Mouse (Mus musculus) forelimb bud, embryonic 11.5 days (tissue): ENCODE results near the gene Tcap.

Source experiments
- DNase-seq: peaks from one replicate; pipeline ENCODE4 v3.0.0-alpha.2; 2012; ENCODE audit warnings: low read depth, low spot score

The Tcap gene

GRCm38 (mm10) chr11:98383261-98384030, at the start of gene Tcap:
Gene Tcap (plus strand): TSS chr11:98383811.
- no peak for DNase-seq

- no peak for DNase-seq
Measured at GRCm38 (mm10) chr11:98333981-98334741, 49.5 kb upstream of the Tcap start.

- DNase-seq, result no peak
Measured at GRCm38 (mm10) chr11:98335250-98335649, 48.4 kb upstream of the Tcap start.

- DNase-seq, result no peak
Measured at GRCm38 (mm10) chr11:98336245-98337107, 47.1 kb upstream of the Tcap start.

- DNase-seq, result no peak
Measured at GRCm38 (mm10) chr11:98338507-98338961, 45.1 kb upstream of the Tcap start.

GRCm38 (mm10) chr11:98339071-98339501, 44.5 kb upstream of the Tcap start:
- no peak for DNase-seq

GRCm38 (mm10) chr11:98339679-98340287, 43.8 kb upstream of the Tcap start:
- no peak for DNase-seq

- DNase-seq, result no peak
Measured at GRCm38 (mm10) chr11:98340597-98340996, 43.0 kb upstream of the Tcap start.

GRCm38 (mm10) chr11:98341174-98341573, 42.4 kb upstream of the Tcap start:
- no peak for DNase-seq

- DNase-seq, result peak; percentile 92
Measured at GRCm38 (mm10) chr11:98342000-98342945, 41.3 kb upstream of the Tcap start.

GRCm38 (mm10) chr11:98345253-98345652, 38.4 kb upstream of the Tcap start:
- DNase-seq, result peak; percentile 73

GRCm38 (mm10) chr11:98346168-98346567, 37.4 kb upstream of the Tcap start:
- no peak for DNase-seq

- no peak for DNase-seq
Measured at GRCm38 (mm10) chr11:98347385-98348082, 36.1 kb upstream of the Tcap start.

- DNase-seq, result no peak
Measured at GRCm38 (mm10) chr11:98348083-98348961, 35.3 kb upstream of the Tcap start, which contains the start of gene Ppp1r1b. Gene Ppp1r1b (plus strand): TSS chr11:98348404.

- DNase-seq, result no peak
Measured at GRCm38 (mm10) chr11:98349308-98349707, 34.3 kb upstream of the Tcap start.

- no peak for DNase-seq
Measured at GRCm38 (mm10) chr11:98352272-98352990, 31.2 kb upstream of the Tcap start.

- DNase-seq, result no peak
Measured at GRCm38 (mm10) chr11:98353651-98354211, 29.9 kb upstream of the Tcap start.
